Mouse (Mus musculus) neural tube, postnatal 0 days (tissue): Measurements from ENCODE around the gene Pank3. TPM values are rescaled to one million over a fixed set of nuclear protein-coding genes. Genes with fewer than 3 reads are reported as not detected.

Experiments
- microRNA counts: library from miRNA; unstranded; fragments of <30 nt; microRNA quantifications from one replicate; lab custom pipeline; 2015
- microRNA-seq: library from miRNA; unstranded; fragments of <30 nt; microRNA quantifications from one replicate; pipeline ENCODE4, GENCODE M21; 2016
- polyA plus RNA-seq: library from polyadenylated mRNA; unstranded; fragments of >200 nt; fragmentation: Nextera tagmentation; extraction: Ambion mirVana; gene quantifications from 2 replicates; pipeline ENCODE4 v1.2.1, GENCODE M21; 2015

The Pank3 gene
- polyA plus RNA-seq, result 17.7 and 19.3 TPM in 2 replicates

DNA sequence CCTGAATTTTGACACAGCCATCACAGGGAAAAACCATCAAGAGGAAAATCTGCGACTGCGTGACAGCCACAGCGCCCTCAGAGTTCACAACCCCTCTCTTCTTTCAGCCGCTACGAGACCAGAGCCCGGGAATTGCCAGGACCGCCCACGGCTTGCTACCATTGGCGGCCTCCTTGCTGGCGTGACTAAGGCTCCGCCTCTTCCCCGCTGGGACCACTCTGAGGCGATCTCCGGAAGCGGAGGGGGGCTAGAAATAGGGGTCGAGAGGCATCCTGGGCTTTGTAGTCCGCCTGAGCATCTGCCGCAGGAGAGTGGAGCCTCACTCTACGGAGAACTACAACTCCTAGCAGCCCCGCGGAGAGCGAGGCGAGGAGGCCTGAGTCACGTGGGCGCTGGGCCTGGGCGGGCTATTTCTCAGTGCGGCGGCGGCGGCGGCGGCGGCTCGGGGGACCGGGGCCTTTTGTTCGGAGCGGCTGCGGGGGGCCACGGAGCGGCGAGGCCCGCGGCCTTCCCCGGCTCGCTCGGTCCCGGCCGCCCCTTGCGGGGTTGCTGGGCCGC, at the start of gene Pank3:
Gene Pank3, plus strand, starts transcription at position 297 of the 558 bp plus-strand sequence.

DNA sequence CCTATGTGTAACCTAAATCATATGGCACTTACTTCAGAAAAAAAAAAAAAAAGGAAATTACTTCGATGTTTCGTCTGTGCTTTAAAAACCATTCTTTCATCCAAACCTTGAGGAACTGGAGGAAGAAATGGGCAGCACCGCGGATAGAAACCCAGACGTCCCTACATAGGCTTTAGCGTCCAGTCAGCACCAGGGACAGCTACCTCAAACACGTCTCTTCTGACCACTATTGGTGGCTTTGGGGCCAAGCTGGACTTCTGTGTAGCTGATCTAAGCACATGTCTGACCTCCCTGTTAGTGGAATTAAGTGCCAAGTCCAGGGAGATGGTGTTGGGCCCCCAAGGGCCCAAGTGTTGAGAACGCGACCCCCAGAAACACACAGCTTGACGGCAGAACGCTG, 29.6 kb downstream of the Pank3 start, which contains the start of gene Fbll1:
Gene Fbll1, minus strand, starts transcription at position 11 of the 400 bp plus-strand sequence.

DNA sequence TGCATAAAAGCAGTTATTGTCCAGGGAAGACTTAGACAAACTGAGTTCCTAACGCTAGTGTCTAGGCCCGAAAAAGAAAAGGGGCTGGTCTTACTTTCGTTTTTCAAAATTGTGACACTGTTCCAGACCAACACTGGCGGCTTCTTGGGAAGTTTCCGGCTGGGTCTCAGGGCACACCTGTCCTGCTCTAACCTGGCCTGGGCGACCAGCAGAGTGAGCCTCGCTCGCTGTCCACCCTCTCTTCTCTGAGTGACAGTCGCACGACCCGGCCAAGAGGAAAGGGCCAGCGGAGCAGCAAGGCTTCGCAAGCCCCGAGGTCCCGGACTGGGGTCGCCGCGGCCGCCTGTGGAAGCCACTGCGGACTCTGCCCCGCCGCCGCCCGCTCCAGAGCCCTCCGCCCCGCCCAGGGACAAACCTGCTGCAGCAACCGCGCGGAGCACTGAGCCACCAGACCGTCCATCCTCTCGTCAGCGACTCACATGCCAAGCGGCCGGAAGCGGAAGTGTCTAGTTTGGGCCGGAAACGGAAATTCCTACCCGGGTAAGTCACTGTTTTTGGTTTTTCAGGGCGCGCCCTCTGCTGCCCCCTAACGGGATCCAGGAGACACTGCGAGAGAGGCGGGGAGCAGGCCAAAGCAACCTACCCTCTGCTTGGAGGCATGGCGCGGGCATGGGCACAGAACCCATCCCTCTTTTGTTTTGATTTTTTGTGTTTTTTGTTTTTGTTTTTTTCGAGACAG, 64.9 kb downstream of the Pank3 start, which contains the start of gene Rars:
Gene Rars, minus strand, starts transcription at position 485 of the 739 bp plus-strand sequence.

MicroRNAs encoded within 50 kb of the gene (microRNA counts, 519-probe panel; counts per million panel counts)
- microRNA mmu-miR-103 (lab: Ali Mortazavi, UCI), result 6,078 counts per million, percentile 87 among the panel's probes with 10 or more counts

Small RNA genes lying within 50 kb of the gene (microRNA-seq; reads per million reads assigned to microRNA genes)
- 7.5 reads per million, percentile 17 among the genes with 10 or more reads in this experiment for gene Mir103-1

Other genes starting within 250 kb of the Pank3 start
- gene Fbll1, start 29.4 kb downstream of the Pank3 start, polyA plus RNA-seq, result 42.0 and 46.5 TPM in 2 replicates
- gene Rars, start 65.0 kb downstream of the Pank3 start, polyA plus RNA-seq, result 51.2 and 51.3 TPM in 2 replicates
- 10.2 and 12.5 TPM in 2 replicates for gene Wwc1, start 211.0 kb downstream of the Pank3 start, polyA plus RNA-seq